Mouse (Mus musculus) urinary bladder, postnatal 10 days (tissue): ENCODE data around the gene Rab39.

Source experiments
- DNase-seq: peaks from one replicate; pipeline ENCODE4 v3.0.0; 2022; ENCODE audit warnings: low spot score

The Rab39 gene

DNA sequence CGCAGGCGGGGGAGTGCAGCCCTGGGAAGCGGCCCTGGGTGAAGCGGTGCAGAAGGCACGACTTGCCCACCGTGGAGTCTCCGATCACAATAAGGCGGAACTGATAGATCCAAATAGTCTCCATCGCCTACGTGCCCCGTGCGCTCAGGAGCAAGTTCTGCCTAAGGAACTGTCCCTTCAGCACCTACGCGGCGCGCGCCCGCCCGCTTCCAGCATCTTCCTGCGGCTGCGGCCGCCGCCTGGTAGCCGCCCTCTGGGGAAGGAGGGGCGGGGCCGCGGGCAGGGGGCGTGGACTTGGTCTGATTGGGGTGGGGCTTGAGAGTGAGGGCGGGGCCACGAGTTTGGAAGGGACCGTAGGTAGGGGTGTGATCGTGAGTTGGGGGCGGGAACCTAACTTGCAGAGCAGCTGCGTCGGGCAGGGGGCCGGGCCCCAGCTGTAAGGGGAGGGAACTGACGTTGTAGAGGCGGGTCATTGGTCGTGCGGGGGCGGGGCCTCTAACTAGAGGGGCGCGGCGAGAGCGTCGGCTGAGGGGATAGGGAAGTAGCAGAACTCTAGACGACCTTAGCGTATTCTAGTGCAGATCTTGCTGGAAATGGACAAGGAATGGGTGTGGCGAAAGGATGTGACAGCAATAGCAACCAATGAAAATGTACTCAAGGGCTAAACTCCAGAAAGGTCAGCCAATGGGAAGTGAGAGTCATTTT is at the start of gene Rab39:
Rab39 (minus strand) TSS at position 241 of the 705 bp plus-strand sequence.
- no peak for DNase-seq

DNA sequence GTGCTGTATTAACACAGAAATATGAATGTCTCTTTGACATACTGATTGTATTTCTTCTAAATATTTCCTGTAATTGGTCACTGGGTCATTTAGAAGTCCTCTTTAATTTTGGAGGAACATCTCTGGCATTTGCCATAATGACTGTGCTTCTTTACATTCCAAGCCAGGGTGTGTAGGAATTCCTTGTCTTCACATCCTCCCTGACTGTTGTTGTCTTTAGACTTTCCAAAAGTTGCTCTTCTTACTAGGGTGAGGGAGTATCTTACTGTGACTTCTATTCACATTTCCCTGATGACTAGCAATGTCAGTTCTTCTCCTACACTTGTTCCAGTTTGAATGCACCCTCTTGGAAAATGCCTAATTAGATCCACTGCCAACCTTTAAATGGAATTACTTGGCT is 48.8 kb upstream of the Rab39 start:
- DNase-seq: no peak

DNA sequence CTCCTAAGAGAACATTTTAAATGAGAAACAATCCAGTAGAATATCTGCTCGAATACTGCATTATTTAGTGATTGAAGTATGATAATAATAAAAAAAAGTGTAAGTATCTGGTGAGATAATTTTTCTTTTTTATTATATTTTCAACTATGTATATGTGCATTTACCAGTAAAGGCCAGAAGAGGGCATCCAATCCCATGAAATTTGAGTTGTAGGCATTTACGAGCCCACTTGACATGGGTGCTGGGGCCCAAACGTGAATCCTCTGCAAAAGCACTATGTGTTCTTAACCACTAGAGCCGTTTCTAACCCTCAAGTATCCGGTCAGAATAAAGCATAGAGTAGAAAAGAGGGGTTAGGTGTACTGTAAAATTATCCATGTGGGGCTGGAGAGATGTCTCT is 44.9 kb upstream of the Rab39 start:
- no peak for DNase-seq

DNA sequence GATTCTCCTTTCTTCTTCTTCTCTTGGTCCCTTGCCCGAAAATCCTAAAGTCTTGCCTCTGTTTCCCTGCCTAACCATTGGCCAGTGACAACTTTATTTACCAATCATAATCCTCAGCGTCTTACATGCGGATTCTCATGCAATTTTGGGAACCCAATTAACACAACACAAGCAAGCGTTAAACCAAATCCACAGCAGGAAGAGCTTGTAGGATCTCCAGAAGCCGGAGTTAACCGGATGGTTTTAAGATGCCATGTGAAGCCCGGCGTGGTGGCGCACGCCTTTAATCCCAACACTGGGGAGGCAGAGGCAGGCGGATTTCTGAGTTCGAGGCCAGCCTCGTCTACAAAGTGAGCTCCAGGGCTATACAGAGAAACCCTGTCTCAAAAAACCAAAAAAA is 44.4 kb upstream of the Rab39 start:
- no peak for DNase-seq

DNA sequence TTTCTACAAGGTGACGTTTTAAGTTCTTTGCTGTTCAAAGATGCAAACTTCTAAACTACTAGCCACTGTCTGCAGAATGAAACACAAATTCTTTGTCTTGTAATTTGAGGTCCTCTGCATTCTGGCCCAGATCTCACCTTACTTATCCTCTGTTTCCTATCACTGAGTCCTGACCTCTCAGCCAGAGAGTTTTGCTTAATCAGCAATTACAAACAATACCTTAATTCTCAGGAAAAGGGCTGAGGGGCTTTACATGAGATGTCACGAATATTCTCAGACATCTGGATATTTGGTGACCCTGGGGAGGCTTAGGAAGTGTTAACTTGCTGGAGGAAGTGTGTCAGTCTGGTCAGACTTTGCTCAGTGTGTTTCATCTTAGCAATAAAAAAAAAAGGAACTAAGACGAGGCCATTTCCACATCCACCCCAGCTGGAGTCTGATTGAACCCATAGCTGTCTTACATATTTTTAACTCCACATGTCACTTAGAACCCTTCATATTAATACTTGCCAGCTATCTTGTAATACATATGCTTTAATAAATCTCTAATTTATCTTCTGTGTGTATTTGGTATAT is 34.9 kb upstream of the Rab39 start:
- no peak for DNase-seq

DNA sequence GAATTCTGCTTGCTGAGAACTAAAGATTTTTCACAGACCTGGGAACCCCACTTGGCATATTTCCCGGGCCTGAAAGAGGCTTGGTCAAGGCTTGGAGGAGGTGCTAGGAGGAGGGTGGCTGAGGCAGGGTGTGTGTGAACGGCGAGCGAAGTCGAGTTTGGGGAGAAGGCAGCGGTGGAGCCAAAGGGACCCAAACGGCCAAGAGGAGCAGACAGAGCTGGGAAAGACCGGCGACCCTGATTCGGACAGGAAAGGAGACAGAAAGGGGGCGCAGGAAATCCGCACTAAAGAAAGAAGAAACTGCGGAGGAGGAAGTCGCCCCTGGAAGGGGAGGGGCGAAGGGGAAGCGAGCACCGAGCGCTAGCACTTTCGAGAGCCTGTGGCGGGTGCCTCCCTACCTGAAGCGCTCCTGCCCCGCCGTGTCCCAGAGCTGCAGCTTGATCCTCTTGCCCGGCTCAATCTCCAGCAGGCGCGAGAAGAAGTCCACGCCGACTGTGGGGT is 491 bp downstream of the Rab39 start:
- no peak for DNase-seq

DNA sequence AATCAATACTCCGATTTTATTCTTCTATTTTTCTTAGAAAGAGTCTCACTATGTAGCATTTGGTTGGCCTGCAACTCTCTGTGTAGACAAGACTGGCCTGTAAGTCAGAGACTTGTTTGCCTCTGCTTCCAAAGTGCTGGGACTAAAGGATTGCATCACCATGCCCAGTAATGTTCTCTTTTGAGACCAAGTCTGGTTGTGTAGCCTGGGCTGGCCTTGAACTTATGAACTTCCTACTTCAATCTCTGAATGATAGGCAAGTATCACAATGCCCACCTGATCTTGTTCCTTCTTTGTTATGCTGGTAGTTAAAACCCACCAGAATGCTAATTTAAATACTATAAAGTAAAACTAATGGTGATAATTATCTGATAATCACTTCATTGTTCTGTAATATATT is 3.0 kb downstream of the Rab39 start:
- no peak for DNase-seq

DNA sequence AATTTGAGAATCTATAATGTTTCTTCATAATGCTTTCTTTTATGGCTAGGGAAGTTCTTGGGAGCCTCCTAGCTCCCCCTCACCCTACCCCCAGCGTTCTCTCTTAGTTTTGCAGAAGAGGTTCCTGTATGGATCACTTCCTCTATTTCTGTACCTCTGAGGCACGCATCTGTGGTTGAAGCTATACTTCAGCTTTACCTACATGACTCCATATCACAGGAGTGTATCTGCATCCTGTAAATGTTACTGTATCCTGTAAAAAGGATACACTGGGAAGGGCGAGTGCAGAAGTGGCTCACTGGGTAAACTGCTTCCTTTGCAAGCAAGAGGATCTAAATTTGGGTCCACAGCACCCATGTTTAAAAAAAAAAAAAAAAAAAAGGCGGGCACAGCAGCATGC is 5.5 kb downstream of the Rab39 start:
- no peak for DNase-seq

DNA sequence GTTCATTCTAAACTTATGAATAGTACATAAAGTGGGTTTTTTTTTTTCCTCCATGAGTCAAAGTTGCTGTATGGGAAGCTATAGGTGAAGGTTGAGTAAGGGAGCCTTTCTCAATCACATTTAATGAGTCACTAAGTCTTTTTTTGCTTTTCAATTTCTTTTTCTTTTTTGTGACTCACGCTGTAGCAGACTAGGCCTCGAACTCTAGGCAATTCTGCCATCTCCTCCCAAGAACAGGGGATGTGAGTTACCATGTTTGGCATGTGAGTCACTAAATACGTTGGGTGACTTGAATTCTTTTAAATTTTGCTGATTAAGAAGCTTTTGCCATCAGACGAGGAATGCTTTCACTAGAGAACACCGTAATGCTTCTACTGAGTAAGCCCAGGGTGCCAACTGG is 10.2 kb downstream of the Rab39 start:
- DNase-seq: no peak

DNA sequence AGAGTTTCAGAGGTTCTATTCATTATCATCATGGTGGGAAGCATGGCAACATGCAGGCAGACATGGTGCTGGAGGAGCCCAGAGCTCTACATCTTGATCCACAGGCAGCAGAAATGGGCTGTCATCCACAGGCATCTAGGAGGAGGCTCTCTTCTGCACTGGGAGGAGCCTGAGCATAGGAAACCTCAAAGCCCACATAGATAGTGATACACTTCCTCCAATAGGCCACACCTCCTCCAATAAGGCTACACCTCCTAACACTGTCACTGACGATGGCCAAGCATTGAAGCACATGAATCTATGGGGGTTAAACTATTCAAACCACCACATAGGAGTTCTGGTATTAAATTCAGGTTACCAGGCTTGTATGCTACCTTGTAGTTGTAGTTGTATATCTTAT is 12.3 kb downstream of the Rab39 start:
- no peak for DNase-seq

DNA sequence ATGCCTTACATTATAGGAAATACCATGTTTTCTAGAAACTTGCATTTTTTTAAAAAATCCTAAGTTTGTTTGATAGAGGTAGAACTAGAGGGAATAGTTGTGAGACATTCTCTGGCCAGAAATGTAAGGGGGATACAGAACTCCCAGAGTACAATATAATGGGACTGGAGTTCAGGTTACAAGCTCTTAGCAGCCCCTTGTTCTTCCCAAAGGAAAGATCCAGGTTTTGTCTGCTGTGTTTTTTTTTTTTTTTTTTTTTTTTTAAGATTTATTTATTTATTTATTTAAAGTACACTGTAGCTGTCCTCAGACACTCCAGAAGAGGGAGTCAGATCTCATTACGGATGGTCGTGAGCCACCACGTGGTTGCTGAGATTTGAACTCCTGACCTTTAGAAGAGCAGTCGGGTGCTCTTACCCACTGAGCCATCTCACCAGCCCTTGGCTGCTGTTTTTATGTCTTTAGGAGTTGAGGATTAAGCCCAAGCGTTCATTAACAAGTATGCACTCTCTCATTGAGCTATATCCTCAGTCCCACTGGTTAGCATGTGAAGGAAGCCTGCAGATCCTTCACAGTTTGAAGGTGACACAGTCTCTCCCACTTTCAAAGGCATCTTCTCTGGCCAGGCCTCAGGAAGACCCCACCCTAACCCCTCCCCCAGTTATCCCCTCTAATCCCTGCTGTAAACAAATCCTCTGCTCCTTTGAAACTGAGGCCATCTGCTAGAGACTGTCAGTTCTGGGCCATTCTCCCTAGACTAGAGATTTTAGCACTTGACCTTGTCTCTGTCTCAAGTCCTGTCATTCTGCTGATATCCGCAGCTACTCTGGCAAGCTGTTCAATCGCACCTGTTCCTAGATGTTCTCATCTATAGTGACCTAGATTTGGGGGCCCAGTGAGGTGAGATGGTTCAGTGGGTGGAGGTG is 14.0 kb downstream of the Rab39 start:
- no peak for DNase-seq

DNA sequence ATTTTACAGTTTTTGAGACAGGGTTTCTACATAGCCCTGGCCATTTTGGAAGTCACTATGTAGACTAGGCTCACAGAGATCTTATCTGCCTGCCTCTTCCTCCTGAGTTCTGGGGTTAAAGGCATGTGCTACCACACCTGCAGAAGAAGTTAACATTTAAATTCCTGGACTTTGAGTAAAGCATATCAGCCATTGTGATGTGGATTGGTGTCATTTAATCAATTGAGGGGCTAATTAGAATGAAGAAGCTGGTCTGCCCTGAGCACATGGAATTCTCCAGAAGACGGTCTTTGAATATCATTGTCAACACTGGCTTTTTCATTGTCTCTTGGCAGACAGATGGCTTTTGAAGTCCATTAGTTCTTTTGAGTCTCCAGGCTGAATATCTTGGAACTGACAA is 25.2 kb downstream of the Rab39 start:
- DNase-seq: no peak

DNA sequence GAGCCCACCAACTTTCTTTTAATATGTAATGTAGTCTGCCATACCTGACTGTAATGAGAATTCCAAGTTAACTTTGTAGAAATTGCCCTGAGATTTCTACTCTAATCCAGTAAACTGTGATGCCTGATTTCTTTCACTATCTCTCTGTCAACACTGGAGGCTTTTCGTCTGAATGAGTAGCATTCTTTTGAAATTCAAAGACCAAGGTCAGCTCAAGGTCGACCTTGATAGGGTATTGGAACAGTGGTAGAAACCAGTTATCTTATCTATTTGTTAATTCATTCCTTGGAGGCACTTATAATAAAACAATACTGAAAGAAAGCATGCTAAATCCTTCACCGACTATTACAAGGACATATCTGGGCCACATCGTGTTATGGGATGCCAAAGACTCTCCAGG is 29.1 kb downstream of the Rab39 start:
- DNase-seq: no peak

DNA sequence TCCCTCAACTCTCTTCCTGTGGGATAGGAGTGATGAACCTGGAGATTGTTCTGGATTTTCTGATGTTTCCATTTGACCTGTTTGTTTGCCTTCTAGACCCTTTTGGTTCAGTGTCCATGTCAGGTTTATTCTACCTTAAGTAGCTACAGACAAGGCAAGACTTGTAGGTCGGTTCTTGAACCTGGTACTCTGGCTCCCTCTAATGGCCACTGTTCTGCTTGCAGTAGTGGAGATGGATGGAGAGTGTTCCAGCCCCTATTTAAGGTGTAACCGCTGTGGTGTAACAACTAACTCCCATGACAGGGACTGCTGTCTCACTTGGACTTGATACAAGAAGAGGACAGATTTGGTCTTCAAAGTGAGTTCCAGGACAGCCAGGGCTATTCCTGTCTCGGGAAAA is 32.5 kb downstream of the Rab39 start:
- DNase-seq: no peak

DNA sequence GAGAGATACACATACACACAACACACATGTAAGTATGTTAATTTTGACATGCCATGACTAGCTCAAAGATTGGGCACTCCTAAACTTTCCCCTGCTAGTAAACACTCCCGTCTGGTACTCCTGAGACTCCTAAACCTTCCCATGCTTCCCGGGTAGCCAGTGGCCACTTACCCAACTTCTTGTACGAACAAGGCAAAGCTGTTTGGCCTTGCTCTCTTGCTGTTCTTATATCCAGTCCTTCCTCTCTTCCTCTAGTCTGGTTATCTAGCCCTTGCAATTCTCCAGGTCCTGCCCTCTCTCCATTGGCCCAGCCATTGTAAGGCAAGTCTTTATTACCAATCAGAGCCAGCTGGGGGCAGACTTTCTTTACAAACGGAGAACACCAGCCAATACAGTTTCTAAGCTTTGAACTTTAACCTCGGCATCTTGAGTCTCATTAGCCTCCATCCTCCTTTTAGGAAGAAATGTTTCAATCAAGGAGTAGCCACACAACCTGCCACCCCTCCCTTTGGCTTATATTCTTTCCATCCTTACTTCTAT is 36.3 kb downstream of the Rab39 start, which contains the start of gene Cul5:
Cul5 (minus strand) TSS at position 335 of the 540 bp plus-strand sequence.
- DNase-seq: no peak

DNA sequence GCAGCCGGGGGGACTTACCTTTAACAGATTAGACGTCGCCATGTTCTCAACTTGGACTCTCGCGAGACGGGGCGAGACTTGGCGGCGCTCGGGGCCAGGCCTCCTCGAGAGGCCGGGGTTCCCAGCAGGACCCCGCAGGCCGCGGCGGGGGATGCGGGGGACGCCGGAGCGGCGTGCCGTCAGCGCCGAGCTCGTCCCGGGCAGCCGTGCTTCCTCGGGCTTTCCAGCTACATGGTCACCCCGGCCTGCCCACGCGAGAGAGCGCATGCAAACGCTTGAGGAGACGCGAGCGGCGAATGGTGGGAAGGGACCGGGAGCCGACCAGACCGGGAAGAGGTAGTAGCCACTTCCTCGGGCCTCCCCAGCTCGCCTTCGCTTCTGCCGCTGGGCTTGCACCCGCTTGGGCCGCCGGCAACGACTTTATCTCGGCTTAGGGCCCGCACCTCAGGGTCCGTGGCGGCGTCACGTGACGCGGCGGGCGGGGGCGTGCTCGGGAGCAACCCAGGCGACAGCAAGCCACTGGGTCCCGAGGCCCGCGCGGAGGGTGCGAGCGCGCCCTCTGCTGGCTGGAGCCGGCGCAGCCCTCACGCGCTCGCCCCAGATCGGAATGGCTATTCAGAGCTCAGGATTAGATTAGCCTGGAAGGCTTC is 38.9 kb downstream of the Rab39 start:
- peak; percentile 89 for DNase-seq

DNA sequence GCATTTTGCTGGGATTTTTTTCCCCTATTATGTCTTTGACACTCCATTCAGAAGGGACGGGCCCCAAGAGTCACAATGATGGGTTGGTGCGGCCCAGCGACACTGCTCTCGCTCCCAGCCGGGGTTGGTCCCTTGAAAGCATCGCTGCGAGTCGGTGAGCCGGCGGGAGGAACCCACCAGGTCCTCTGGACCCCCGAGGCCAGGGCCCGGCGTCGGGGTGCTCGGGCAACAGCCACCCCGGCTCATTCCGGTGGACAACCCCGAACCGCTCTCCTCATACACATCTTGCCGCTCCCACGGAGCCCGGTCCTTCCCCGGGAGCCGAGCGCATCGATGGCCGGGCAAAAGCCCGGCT is 39.4 kb downstream of the Rab39 start:
- DNase-seq: no peak

DNA sequence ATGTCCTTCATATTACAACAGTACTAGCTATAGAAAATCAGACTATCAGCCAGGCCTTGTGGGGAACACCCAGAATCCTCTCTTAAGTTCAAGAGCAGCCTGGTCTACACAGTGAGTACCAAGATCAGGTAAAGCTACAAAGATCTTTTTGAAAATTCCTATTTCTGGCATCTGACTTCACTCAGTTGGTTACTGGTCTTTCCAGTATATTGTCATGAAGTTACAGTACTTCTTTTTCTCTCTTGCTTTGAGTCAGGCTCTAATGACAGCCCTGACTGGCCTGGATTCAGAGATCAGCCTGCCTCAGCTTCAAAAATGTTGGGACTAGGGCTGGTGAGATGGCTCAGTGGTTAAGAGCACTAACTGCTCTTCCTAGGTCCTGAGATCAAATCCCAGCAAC is 40.6 kb downstream of the Rab39 start:
- no peak for DNase-seq

DNA sequence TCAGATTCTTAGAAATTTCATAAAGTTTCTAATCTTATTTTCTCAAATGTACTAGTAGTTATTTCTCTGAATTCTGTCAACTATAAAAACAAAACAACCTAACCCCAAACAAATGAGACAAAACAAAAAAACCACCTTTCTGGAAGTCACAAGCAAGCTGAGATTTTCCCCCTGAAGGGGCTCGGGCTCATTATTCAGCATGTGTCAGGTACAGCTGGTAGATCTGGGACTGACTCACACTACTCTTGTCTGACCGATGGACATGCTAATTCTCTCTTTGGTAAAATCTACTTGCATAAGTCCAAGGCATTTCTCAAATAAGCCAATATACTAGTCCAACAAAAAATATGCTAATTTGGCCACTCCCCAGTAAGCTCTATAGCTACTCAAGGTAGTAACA is 41.2 kb downstream of the Rab39 start:
- no peak for DNase-seq

DNA sequence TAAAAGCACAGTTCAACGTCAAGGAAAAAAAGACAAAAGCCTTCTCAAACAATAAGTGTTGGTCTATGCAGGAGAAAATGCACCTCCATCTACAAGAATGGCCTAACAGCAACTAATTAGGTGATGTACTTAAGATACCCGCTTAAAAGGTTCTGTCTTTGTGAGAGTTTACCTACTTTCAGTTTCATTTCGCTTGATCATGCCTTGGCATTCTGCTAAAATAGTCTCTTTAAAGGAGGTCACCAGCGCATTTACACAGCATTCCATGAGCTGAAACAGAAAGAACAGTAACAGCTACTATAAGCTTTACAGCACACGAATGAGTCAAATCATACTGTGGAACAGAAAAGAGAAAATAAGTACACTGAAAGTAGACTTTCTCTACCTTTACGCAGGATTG is 71.2 kb downstream of the Rab39 start:
- no peak for DNase-seq
